Comparison of ENCODE assay signal across 15 mouse cellular contexts in the genomic region with DNA sequence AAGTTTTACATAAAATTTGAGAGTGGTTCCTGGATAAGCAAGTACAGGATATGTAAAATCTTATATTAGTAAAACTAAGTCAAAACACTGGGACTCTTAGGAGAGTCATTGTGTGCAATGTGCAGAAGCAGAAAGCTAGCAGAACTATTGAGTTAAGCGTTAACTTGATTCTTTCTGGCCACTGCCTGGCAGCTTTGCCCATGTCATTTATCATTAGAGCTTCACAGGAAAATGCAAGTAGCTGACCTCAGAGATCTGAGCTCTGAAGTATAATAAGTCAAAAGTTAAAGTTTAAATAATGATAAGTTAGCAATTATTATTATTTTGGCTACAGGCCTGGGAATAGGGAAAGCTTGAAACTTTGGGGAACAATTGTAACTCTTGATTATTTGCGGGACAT. TPM values are rescaled to one million over a fixed set of nuclear protein-coding genes. Genes with fewer than 3 reads are reported as not detected.
"Had no signal": no experiment of that assay in that cellular context is flagged by ENCODE, and none has a peak within 500 bp of the region (broad histone marks: within the 10 kb centered on the region; RNA-seq: fewer than 3 reads in every experiment).

No protein-coding gene starts in this region.

RNA-seq across cellular contexts. Expression of gene B4galnt2, which starts 34.8 kb away (rescaled TPM):
- polyA plus RNA-seq: cortical plate, adult 2 months; embryonic facial prominence, embryonic 11.5 days; embryonic facial prominence, embryonic 12.5 days; embryonic facial prominence, embryonic 14.5 days; erythroblast, embryonic 14.5 days; forebrain, embryonic 10.5 days; forebrain, embryonic 11.5 days; forebrain, embryonic 12.5 days; forebrain, embryonic 13.5 days; forebrain, embryonic 14.5 days; forebrain, embryonic 15.5 days; forebrain, embryonic 16.5 days; forebrain, postnatal 0 days; frontal cortex, adult 2 months had no signal

RNA-seq across cellular contexts. Expression of gene Phospho1, which starts 55.6 kb away (rescaled TPM):
- polyA plus RNA-seq: embryonic facial prominence, embryonic 10.5 days; embryonic facial prominence, embryonic 11.5 days; embryonic facial prominence, embryonic 12.5 days; forebrain, embryonic 10.5 days; forebrain, embryonic 11.5 days; forebrain, embryonic 12.5 days; forebrain, embryonic 13.5 days; forebrain, embryonic 14.5 days; forebrain, embryonic 15.5 days; forebrain, embryonic 16.5 days; forebrain, postnatal 0 days had no signal
